Mouse (Mus musculus): ENCODE measurements around the gene Olfr761. TPM values are rescaled to one million over a fixed set of nuclear protein-coding genes. Genes with fewer than 3 reads are reported as not detected.
"Not testable (repeated sequence)": the region's sequence is repeated elsewhere in the genome, so short reads cannot be mapped to it uniquely, and the experiment has no call there.

Gene Olfr761
- polyA plus RNA-seq (2012; ENCODE audit: insufficient read depth, insufficient read length, missing spikeins), result not detected in 2 replicates

GRCm38 (mm10) chr17:37952979-37953378, at the start of gene Olfr761:
TSS of gene Olfr761 (minus strand) at chr17:37953079.
- no peak within 1 kb of the TSS for H3K27ac ChIP-seq (replicated peaks; ENCODE audit: low read depth, low read length)
- no peak within 1 kb of the TSS for H3K4me3 ChIP-seq (ENCODE audit: insufficient read depth, low read depth, low read length)
- no peaks in the 10 kb centered on the region for H3K4me1 ChIP-seq (ENCODE audit: control insufficient read depth, insufficient read depth, insufficient read length, low read length)

- Histone ChIP-seq H3K4me1 (ENCODE audit: control insufficient read depth, insufficient read depth, insufficient read length, low read length) (no peaks in the 10 kb centered on the region), H3K4me3 (ENCODE audit: insufficient read depth, low read depth, low read length) (no peak overlapping the region), H3K27ac (replicated peaks; ENCODE audit: low read depth, low read length) (no peak overlapping the region)
Measured at GRCm38 (mm10) chr17:37995635-37996307, 42.9 kb upstream of the Olfr761 start.

- Histone ChIP-seq H3K4me3 (ENCODE audit: insufficient read depth, low read depth, low read length) (no peak overlapping the region), H3K27ac (replicated peaks; ENCODE audit: low read depth, low read length) (no peak overlapping the region), H3K4me1 (ENCODE audit: control insufficient read depth, insufficient read depth, insufficient read length, low read length) (no peaks in the 10 kb centered on the region)
Measured at GRCm38 (mm10) chr17:37990453-37990961, 37.6 kb upstream of the Olfr761 start.

- H3K4me3 ChIP-seq (ENCODE audit: insufficient read depth, low read depth, low read length), result no peak overlapping the region
- H3K27ac ChIP-seq (replicated peaks; ENCODE audit: low read depth, low read length), result no peak overlapping the region
- no peaks in the 10 kb centered on the region for H3K4me1 ChIP-seq (ENCODE audit: control insufficient read depth, insufficient read depth, insufficient read length, low read length)
Measured at GRCm38 (mm10) chr17:37973591-37973990, 20.7 kb upstream of the Olfr761 start.

- Histone ChIP-seq H3K4me1 (ENCODE audit: control insufficient read depth, insufficient read depth, insufficient read length, low read length) (no peaks in the 10 kb centered on the region), H3K27ac (replicated peaks; ENCODE audit: low read depth, low read length) (no peak within 1 kb of the TSS), H3K4me3 (ENCODE audit: insufficient read depth, low read depth, low read length) (no peak within 1 kb of the TSS)
Measured at GRCm38 (mm10) chr17:37920248-37920647, 32.6 kb downstream of the Olfr761 start, which contains the start of gene Olfr128. TSS of gene Olfr128 (plus strand) at chr17:37920548.

GRCm38 (mm10) chr17:37906821-37907220, 46.1 kb downstream of the Olfr761 start:
- not testable (repeated sequence) for H3K27ac ChIP-seq (replicated peaks; ENCODE audit: low read depth, low read length); H3K4me1 ChIP-seq (ENCODE audit: control insufficient read depth, insufficient read depth, insufficient read length, low read length); H3K4me3 ChIP-seq (ENCODE audit: insufficient read depth, low read depth, low read length)

Other genes starting within 250 kb of the Olfr761 start
- gene Olfr120, start 231.3 kb downstream of the Olfr761 start, polyA plus RNA-seq (2012; ENCODE audit: insufficient read depth, insufficient read length, missing spikeins), result not detected in 2 replicates
- not detected in 2 replicates for gene Olfr121, start 204.2 kb downstream of the Olfr761 start, polyA plus RNA-seq (2012; ENCODE audit: insufficient read depth, insufficient read length, missing spikeins)
- gene Olfr122, start 184.5 kb downstream of the Olfr761 start, polyA plus RNA-seq (2012; ENCODE audit: insufficient read depth, insufficient read length, missing spikeins), result not detected in 2 replicates
- not detected in 2 replicates for gene Olfr123, start 159.6 kb downstream of the Olfr761 start, polyA plus RNA-seq (2012; ENCODE audit: insufficient read depth, insufficient read length, missing spikeins)
- not detected in 2 replicates for gene Olfr124, start 153.2 kb downstream of the Olfr761 start, polyA plus RNA-seq (2012; ENCODE audit: insufficient read depth, insufficient read length, missing spikeins)
- not detected in 2 replicates for gene Olfr125, start 120.1 kb downstream of the Olfr761 start, polyA plus RNA-seq (2012; ENCODE audit: insufficient read depth, insufficient read length, missing spikeins)
- gene Olfr126, start 105.6 kb downstream of the Olfr761 start, polyA plus RNA-seq (2012; ENCODE audit: insufficient read depth, insufficient read length, missing spikeins), result not detected in 2 replicates
- not detected in 2 replicates for gene Olfr127, start 52.6 kb downstream of the Olfr761 start, polyA plus RNA-seq (2012; ENCODE audit: insufficient read depth, insufficient read length, missing spikeins)
- gene Olfr128, start 32.5 kb downstream of the Olfr761 start, polyA plus RNA-seq (2012; ENCODE audit: insufficient read depth, insufficient read length, missing spikeins), result not detected in 2 replicates
- not detected in 2 replicates for gene Olfr129, start 107.0 kb upstream of the Olfr761 start, polyA plus RNA-seq (2012; ENCODE audit: insufficient read depth, insufficient read length, missing spikeins)
- not detected in 2 replicates for gene Olfr130, start 110.8 kb upstream of the Olfr761 start, polyA plus RNA-seq (2012; ENCODE audit: insufficient read depth, insufficient read length, missing spikeins)
- not detected in 2 replicates for gene Olfr131, start 135.6 kb upstream of the Olfr761 start, polyA plus RNA-seq (2012; ENCODE audit: insufficient read depth, insufficient read length, missing spikeins)
- not detected in 2 replicates for gene Olfr132, start 181.4 kb upstream of the Olfr761 start, polyA plus RNA-seq (2012; ENCODE audit: insufficient read depth, insufficient read length, missing spikeins)
- gene Olfr133, start 192.2 kb upstream of the Olfr761 start, polyA plus RNA-seq (2012; ENCODE audit: insufficient read depth, insufficient read length, missing spikeins), result not detected in 2 replicates
- gene Olfr134, start 218.3 kb upstream of the Olfr761 start, polyA plus RNA-seq (2012; ENCODE audit: insufficient read depth, insufficient read length, missing spikeins), result not detected in 2 replicates